Mouse (Mus musculus) left cerebral cortex, adult 9 months (tissue): ENCODE results near the gene Mcat.

Experiments
- DNase-seq, 2 experiments: peaks; one replicate each; pipeline ENCODE4 v3.0.0; 2022; ENCODE audit warnings: low spot score in 2 of 2

Gene Mcat

DNA sequence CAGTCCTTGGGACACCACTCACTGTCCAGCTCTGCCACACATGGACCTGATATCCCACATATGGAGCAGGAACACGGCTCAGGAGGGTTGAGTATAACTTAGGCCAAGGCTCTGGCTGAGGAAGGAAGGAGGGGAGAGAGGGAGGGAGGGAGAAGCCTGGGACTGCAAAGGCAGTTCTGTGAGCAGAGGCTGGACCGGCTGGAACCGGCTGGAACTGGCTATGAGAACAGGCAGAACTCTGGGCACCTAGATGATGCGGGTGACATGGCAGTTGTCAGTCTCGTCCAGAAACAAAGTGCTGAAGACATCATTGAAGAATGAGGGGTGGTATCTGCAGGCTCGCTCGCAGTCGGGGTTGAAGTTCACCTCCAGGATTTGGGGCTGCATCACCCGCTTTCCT, 13.1 kb upstream of the Mcat start:
- no peak for DNase-seq

DNA sequence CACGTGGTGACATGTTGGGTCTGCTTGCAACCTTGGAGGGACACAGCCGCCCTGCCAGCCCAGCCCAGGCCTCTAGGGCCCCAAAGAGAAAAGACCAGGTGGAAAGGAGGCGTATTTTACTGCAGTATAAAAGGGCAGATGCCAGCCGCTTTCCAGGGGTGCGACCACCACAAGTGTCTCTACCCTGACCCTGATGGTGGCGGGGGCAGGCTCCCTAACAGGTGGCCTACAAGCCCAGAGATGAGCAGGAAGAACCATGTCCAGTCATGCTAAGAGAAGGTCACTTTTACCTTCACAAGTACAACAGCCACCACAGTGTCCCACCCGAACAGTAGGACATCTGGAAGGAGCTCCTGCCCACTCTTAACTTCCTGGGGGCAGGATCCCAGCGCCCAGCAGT, 12.0 kb upstream of the Mcat start:
- no peak for DNase-seq

DNA sequence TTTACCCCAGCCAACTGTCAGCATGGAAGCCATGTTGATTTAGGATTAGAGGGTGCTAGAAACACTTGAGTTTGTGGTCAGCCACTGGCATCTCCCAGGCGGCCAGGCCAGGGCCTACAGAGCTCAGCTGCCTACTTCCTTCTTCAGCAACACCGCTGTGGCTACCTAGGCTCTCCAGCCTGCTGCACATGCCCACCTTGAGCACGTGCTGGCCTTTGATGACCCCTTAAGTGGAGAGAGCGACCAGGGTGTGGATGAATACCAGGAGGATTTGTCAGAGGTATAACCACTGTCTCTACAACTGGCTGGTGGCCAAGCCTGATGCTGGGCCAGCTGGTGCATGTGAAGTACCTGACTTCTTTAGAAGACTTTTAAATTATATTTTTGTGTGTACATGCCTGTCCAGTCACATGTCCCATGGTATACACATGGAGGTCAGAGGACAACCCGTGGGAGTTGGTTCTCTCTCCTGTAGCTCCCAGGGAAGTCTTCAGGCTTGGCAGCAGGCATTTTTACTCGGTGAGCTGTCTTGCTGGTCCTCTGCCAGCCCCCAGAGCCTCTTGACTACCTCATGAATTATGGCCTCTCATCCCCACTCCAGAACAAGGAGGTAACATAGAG, 11.3 kb upstream of the Mcat start:
- DNase-seq: no peak

DNA sequence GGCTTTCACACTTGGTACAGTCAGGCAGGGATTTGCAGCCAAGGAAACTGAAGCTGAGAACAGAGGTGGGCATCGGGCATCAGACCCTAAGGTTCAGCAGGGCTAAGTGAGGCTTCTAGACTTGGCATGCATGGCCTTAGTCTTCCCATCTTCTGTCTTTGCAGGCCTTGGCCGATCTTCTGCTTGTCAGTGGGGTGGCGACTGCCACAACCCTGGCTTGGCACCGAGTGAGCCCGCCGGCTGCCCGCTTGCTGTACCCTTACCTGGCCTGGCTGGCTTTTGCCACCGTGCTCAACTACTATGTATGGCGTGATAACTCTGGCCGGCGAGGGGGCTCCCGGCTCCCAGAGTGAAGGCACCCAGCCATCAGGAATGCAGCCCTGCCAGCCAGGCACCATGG, 10.0 kb upstream of the Mcat start:
- DNase-seq: no peak

GRCm38 (mm10) chr15:83572132-83572531, 8.5 kb upstream of the Mcat start:
- no peak for DNase-seq

DNA sequence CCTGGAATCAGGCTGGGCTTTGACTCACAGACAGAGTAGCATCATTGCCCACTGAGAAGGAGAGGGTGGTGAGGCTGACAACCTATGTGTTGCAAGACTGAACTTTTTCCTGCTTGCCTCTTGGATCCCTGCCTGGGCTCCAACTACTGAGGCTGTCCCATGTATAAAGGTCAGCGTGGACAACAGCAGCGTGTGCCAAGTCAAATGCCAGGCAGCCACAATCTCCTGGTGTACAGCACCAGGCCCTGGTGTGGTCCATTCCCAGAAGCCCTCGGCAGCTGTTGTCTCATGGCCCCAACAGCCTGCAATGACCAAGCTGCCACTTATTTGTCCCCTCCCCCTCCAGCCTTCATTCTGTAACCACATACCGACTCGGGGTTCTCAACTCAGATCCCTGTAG, 8.0 kb upstream of the Mcat start:
- DNase-seq: no peak

- DNase-seq: no peak
These were observed 7.1 kb upstream of the Mcat start for GRCm38 (mm10) chr15:83570641-83571040.

DNA sequence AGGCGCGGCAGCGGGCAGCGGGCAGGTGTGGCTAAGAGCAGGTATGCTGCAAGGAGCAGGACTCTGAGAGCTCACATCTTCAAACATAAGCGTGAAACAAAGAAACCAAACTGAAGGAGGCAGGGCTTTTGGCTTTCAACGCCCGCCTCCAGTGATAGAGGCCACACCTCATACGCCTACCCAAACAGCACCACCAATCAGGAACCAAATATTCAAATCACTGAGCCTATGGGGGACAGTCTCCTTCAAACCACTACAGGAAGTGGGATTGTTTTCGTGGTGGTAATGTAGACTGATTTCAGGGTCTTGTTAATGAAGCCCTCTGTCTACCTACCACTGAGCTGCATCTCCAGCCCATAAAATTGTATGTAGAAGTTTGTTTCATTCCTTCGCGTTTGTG, 6.1 kb upstream of the Mcat start:
- no peak for DNase-seq

DNA sequence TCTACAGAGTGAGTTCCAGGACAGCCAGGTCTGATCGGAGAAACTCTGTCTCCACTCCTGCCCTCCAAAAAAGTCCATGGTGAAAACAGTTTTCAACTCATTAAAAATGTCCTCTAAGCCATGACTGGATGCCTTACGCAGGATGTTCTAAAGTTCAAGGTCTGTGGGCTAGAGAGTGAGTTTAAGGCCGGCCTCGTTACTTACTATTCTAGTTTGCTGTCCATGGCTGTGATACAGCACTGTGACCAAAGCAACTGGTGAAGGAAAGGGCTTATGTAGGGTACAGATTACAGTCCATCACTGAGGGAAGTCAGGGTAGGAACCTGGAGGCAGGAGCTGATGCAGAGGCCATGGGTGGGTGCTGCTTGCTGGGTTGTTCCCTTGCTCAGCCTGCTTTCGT, 5.0 kb upstream of the Mcat start:
- DNase-seq: no peak

DNA sequence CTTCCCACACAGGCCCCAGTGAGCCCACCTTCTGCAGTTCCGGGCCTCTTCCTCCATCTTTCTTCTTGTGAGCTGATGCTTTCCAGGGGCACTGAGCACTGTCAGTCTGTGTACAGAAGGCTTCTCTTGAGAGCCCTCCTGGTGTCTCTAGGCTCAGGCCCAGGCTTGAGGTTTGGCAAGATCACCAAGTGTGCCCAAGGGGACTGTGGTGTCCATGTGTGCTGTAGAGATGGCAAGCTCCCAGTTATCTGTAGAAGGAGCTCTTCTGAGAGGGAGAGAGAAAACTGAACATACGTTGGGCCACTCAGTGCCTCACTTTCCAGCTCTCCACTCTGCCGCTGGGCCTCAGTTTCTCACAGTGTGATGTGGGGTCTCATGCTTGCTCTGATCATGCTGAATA, 4.1 kb upstream of the Mcat start:
- DNase-seq: no peak

DNA sequence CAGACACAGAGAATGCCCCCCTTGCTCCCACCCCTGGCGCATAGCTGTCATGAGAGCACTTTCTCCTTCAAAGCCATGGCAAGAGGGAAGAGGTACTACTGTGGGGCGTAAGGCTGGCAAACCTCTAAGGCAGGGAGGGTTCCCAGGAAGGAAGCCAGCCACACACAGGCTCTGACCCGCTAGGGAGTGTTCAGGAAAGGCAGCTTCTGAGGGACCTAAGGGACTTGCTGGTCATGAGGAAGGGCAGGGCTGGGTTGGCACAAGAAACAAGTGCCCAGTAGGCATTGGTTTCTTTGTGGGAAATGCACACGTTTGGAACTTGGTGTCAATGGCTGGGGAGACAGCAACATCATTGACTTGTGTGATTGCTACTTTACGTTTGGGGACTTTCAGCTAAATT, 2.4 kb upstream of the Mcat start:
- DNase-seq: no peak

DNA sequence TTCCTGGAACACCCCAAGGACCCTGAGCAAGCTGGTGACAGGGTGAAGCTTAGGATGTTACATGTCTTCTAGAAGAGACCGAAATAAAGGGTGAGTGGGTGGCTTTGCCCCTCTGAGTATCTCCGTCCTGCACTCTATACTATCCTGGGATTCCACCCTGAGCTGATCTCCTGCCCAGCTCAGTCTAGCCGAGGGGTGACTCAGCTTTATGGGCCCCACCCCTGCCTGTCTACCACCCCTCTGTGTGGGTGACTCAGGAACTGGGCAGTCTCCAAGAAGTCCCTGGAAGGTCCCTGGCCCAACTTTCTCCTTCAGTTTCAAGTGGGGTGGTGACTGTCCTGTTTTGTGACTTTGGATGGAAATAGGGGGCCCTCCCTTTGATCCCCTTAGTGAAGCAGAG, 1.8 kb upstream of the Mcat start:
- no peak for DNase-seq

GRCm38 (mm10) chr15:83563857-83564651, 467 bp upstream of the Mcat start:
- no peak for DNase-seq

GRCm38 (mm10) chr15:83562626-83563270, 839 bp downstream of the Mcat start:
- peak in 1 of 2 experiments; percentile 74 for DNase-seq

DNA sequence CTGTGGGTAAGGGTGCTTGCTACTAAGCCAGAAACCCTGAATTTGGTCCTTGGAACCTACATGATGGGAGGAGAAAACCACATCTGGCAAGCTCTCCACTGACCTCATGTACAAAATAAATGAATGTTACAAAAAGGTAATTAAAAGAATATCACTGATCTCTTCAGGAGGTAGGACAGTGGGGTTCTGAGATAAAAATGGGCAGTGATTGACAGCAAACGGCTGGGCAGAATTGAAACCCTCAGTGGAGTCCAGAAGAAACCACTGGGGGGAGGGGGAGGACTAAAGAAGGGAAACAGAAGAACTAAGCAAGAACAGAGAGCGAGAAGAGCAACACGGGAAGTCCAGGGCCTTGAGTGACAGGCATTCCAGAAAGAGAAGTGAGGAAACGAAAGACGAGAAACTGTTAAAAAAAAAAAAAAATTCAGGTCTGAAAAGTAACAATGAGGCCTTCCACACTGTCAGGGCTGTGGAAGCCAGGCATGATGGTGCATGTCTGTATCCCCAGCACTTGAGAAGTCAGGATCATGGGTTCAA, 2.6 kb downstream of the Mcat start:
- DNase-seq: no peak

DNA sequence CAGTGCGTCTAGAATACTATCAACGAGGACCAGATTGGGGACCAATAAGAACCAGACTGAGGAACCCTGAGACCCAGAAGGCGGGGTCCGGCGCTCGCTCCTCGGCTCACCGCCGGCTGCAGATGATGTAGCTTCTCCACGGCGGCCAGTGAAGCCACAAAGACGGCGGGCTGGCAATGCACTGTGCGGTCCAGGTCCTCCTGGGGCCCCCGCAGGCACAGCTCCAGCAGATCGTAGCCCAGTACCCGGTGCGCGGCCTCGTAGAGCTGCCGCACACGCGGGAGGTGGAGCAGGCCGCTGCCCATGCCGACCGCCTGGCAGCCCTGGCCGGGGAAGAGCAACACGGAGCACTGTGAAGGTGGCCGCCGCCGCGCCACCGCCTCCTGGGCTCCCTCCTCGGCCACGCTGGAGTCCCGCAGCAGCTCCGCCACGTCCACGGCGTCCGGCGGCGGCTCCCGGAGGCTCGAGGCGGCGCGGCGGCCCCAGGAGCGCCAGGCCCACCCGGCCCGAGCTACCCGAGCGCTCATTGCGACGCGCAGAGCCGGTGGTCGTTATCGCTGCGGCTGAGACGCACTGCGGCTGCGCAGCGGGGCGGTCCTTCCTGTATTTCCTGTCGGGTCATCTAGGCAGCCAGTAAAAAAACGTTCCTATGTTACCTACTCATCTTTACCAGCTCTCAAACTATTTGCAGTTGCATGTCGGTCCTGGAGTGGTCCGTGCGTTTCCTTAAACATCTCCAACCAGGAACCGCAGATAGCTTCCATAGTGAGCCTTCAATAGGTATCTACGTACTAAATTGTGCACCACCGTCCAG, 8.2 kb downstream of the Mcat start:
- peak; percentile 55 to 85 for DNase-seq

- DNase-seq: no peak
These were observed 9.8 kb downstream of the Mcat start for GRCm38 (mm10) chr15:83553831-83554230.

DNA sequence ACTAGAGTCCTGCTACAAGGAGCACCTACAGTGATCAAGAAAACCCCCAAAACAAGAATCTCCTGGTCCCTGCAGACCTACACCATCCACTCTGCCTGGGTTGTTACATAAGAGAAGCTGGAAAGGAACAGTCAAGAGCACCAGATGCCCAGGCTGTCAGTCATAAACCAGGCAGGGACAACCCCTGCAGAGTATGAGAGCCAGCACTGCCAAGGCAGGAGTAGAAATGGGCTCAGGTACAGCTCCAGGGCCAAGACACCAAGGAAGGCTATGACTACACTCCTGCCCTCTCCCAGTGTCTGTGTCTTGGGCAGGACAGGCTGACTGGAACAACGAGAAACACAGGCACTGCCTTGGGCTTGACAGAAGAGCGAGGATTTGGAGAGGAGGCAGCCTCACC, 13.4 kb downstream of the Mcat start:
- DNase-seq: no peak

DNA sequence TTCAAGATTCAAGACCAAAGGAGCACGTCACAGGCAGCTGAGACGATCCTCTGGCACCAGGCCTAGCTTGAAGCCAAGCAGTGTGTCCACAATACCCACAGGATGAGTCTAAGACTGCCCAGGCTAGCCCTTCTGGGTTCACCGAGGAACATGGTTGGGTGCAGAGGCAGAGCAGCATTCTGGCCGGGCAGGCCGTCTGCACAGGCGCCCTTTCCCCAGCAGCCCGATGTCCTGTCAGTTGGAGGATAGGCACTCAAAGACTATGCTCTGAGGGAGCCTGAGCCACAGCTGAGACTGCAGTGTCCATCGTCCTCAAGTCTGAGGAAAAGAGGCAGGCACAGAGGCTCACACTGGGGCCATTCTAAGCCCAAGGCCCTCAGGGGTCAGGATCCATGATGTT, 16.4 kb downstream of the Mcat start:
- no peak for DNase-seq

DNA sequence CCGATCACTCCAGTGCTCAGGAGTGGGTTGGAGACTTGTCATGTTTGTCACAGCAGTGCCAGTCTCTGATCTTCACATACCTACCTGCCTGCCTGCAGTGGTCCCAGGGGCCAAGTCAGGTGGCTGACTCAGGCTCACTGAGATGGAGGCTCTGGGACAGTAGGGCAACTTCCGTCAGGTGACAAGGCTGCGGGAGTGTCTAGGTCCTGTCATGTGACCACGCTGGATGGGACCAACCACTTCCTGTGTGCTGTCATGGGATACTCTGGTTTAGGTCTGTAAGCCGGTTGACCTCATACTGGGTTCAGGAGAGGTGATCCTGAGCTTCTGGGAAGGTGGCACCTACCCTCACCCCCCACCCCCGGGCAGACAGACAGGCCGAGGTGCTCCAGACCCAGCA, 17.6 kb downstream of the Mcat start:
- no peak for DNase-seq

DNA sequence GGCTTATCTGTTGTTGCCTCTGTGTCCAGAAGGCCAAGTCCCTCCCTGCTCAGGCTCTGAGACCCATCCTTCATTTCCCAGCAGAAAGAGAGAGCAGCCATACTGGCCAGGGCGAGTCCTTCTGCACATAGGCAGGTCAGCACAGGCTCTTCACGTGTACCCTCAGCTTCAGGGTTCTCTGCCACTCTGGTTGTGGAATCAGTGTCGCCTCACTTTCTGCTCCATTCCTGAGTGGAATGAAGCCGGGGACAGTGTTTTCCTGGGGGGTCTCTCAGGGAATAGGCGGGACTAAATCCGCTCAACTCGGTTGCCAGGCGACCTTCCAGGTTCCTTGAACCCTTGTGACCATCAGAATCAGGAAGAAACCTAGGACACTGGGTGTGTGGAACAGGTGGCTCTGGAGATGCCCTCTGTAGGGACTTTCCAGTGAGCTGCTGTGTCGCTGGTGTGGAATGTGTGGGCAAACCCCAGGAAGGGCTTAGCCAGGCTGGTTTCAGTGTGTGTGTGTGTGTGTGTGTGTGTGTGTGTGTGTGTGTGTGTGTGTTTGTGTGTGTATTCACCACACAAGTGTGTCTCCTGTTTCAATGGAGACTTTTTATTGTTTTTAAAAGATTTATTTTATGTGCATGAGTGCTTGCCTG, 21.8 kb downstream of the Mcat start:
- DNase-seq: no peak

DNA sequence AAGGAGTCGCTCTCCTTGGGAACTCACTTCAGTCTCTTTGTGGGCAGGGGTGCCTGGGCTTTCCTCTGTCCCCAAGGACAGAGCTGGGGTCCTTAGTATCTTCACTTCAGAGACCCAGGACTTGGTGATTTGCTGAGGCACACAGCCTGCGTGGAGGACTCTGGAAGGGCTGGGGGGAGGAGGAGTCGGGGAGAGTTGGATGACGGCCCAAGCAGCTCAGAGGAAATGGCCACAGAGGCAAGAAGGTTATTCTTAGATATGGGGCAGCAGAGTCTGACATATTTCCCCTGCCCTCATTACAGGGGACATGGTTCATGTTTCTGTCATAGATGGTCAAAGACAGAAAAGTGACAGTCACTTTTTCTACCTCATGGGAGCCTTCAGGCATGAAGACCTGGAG, 23.7 kb downstream of the Mcat start:
- DNase-seq: peak in 1 of 2 experiments; percentile 8
